Mouse (Mus musculus) stomach, postnatal 0 days (tissue): ENCODE measurements at regions not wholly inside any gene's neighbourhood (a gene's known extent, or its start where the extent isn't known, plus 50 kb on each side); places are given as distances from the start of the nearest gene placed in this dataset.

Experiments
- ATAC-seq: fragments of 200-750 bp; cut with Nextera tagmentation; 2 replicates; pipeline ENCODE4 v1.8.0; 2017; ENCODE audit not compliant: low FRiP score, low TSS enrichment
- DNase-seq: peaks from one replicate; pipeline ENCODE4 v3.0.0-alpha.2; 2016; ENCODE audit warnings: low spot score
- H3K27ac ChIP-seq: fragments of 300-500 bp; sonication (generic); replicated peaks from 2 replicates; pipeline ENCODE4 v1.5.1; 2014; ENCODE audit warnings: mild to moderate bottlenecking, control low read depth
- H3K27me3 ChIP-seq: fragments of 300-500 bp; sonication (generic); 2 replicates; pipeline ENCODE4 v1.6.1; 2014; ENCODE audit warnings: low read length; ENCODE audit not compliant: control insufficient read depth, insufficient read depth
- H3K36me3 ChIP-seq: fragments of 300-500 bp; sonication (generic); 2 replicates; pipeline ENCODE4 v1.6.1; 2014; ENCODE audit warnings: low read length, mixed read lengths; ENCODE audit not compliant: control insufficient read depth, insufficient read depth
- H3K4me1 ChIP-seq: fragments of 300-500 bp; sonication (generic); replicated peaks from 2 replicates; pipeline ENCODE4 v1.6.1; 2014; ENCODE audit warnings: antibody characterized with exemption; ENCODE audit not compliant: control insufficient read depth, insufficient read depth
- H3K4me2 ChIP-seq: fragments of 300-500 bp; sonication (generic); replicated peaks from 2 replicates; pipeline ENCODE4 v1.6.1; 2014; ENCODE audit warnings: low read depth, mild to moderate bottlenecking, control low read depth, moderate library complexity
- H3K4me3 ChIP-seq: fragments of 300-500 bp; sonication (generic); 2 replicates; pipeline ENCODE4 v1.5.1; 2014; ENCODE audit warnings: low read depth, low read length, control low read depth
- H3K9ac ChIP-seq: fragments of 300-500 bp; sonication (generic); 2 replicates; pipeline ENCODE4 v1.6.1; 2014; ENCODE audit warnings: mild to moderate bottlenecking, low read length, control low read depth, mixed read lengths
- H3K9me3 ChIP-seq: fragments of 300-500 bp; sonication (generic); 2 replicates; pipeline ENCODE4 v1.6.1; 2016; ENCODE audit warnings: low read length; ENCODE audit not compliant: control insufficient read depth
- CTCF ChIP-seq: IDR thresholded peaks from 2 replicates; pipeline ENCODE4 v1.5.1; 2016; ENCODE audit warnings: antibody characterized with exemption, low read depth, mild to moderate bottlenecking, moderate library complexity
- EP300 ChIP-seq: optimal IDR thresholded peaks from 2 replicates; pipeline ENCODE3; 2016; ENCODE audit warnings: antibody characterized with exemption
- WGBS: fragments of 180-500 bp; shearing (Covaris S2); extraction: QIAGEN DNeasy Blood & Tissue Kit; methylation state at CpG from one replicate; pipeline ENCODE4 v1.1.7; 2014; 5-methylcytosine and 5-hydroxymethylcytosine counted together

DNA sequence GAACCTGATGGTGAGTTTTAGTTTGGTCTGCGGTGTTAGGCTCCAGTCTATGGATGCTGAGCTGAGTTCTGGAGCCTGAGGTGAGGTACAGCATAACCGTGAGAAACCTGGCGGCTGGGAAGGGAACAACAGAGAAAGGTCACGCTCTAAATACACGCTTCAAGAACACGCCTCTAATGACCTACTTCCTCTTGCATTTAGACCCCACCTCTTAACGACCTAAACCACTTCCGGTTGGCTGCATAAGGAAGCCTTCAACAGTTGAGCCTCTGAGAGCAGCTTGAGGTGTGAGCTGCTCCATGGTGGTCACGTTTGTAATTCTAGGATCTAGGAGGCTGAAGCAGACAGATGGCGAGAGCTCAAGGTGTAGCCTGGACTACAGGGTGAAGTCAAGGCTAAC is 175.8 kb downstream of the Zfp365 start:
- no peak for TF ChIP-seq EP300
- no peak for TF ChIP-seq CTCF
- Histone ChIP-seq H3K4me1 (no peaks in the 10 kb centered on the region), H3K9ac (no peak overlapping the region), H3K9me3 (no peaks in the 10 kb centered on the region), H3K27ac (no peak overlapping the region), H3K36me3 (no peaks in the 10 kb centered on the region), H3K27me3 (no peaks in the 10 kb centered on the region), H3K4me3 (no peak overlapping the region), H3K4me2 (no peak overlapping the region)
- no peak for DNase-seq
- WGBS: 86% methylated on average over 10 of the region's 10 CpGs
- no peak for ATAC-seq

DNA sequence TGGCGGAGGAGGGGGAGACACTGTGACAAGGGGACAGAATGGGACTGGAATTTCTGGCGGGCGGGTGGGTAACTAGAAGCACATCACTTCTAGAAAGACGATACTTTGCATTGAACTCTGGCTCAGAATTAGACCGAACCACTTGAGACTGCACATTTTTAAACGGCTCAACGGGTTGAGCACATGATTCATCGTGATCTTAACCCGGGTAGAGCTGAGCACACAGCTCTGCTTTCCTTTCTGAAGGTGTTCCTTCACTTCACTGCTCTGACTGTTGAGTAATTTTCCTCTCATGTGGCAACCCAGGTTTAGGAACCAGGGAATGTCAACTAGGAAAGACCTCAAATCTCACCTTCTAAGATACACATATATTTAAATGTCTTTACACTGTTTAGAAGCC is 180.9 kb downstream of the Zfp365 start:
- Histone ChIP-seq H3K27me3 (no peaks in the 10 kb centered on the region), H3K27ac (no peak overlapping the region), H3K9me3 (no peaks in the 10 kb centered on the region), H3K4me3 (no peak overlapping the region), H3K4me1 (no peaks in the 10 kb centered on the region), H3K9ac (no peak overlapping the region), H3K4me2 (no peak overlapping the region), H3K36me3 (no peaks in the 10 kb centered on the region)
- TF ChIP-seq EP300: no peak
- TF ChIP-seq CTCF: no peak
- 73% methylated on average over 8 of the region's 9 CpGs for WGBS
- DNase-seq (no peak), ATAC-seq (no peak)

GRCm38 (mm10) chr10:67729271-67729670 is 180.5 kb upstream of the Ado start:
- H3K4me3 ChIP-seq: no peak overlapping the region
- H3K4me2 ChIP-seq: no peak overlapping the region
- WGBS: 38% methylated on average over 6 of the region's 6 CpGs
- ATAC-seq (no peak), DNase-seq (peak; percentile 51)
- no peaks in the 10 kb centered on the region for H3K9me3 ChIP-seq
- no peak overlapping the region for H3K27ac ChIP-seq
- H3K4me1 ChIP-seq: no peaks in the 10 kb centered on the region
- H3K9ac ChIP-seq: no peak overlapping the region
- TF ChIP-seq CTCF: peak; percentile 90
- no peak for TF ChIP-seq EP300
- no peaks in the 10 kb centered on the region for H3K36me3 ChIP-seq
- H3K27me3 ChIP-seq: no peaks in the 10 kb centered on the region

GRCm38 (mm10) chr10:67727580-67727979 is 178.8 kb upstream of the Ado start:
- no peak for ATAC-seq
- no peak for DNase-seq
- Histone ChIP-seq H3K9ac (no peak overlapping the region), H3K27me3 (no peaks in the 10 kb centered on the region), H3K36me3 (no peaks in the 10 kb centered on the region), H3K4me1 (no peaks in the 10 kb centered on the region), H3K27ac (no peak overlapping the region), H3K9me3 (no peaks in the 10 kb centered on the region), H3K4me2 (no peak overlapping the region), H3K4me3 (no peak overlapping the region)
- TF ChIP-seq CTCF (no peak), EP300 (no peak)
- WGBS: 92% methylated on average over 4 of the region's 4 CpGs

DNA sequence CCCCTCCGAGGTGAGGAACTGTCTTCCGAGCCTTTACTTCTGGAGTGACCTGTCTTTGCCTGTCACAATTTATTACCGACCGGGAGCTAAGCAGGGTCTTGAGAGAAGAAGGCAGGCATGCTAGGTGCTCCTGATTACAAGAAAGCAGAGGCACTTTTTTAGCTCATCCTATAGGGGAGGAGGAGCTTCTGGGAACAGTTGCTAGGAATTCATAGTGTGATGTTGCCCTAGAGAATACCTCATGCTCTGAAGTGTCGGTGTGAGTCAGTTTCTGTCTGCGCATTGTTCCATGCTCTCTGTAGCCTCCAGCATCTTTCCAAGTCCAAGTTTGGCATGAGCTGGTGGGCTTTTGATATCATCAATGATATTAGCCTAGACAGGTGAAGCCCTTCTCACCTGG is 178.0 kb upstream of the Ado start:
- Histone ChIP-seq H3K27me3 (no peaks in the 10 kb centered on the region), H3K4me1 (no peaks in the 10 kb centered on the region), H3K9me3 (no peaks in the 10 kb centered on the region), H3K4me3 (no peak overlapping the region), H3K9ac (no peak overlapping the region), H3K27ac (no peak overlapping the region), H3K4me2 (no peak overlapping the region), H3K36me3 (no peaks in the 10 kb centered on the region)
- TF ChIP-seq EP300: no peak
- no peak for TF ChIP-seq CTCF
- no peak for DNase-seq
- ATAC-seq: no peak
- whole genome bisulfite sequencing: 88% methylated on average over 6 of the region's 6 CpGs

DNA sequence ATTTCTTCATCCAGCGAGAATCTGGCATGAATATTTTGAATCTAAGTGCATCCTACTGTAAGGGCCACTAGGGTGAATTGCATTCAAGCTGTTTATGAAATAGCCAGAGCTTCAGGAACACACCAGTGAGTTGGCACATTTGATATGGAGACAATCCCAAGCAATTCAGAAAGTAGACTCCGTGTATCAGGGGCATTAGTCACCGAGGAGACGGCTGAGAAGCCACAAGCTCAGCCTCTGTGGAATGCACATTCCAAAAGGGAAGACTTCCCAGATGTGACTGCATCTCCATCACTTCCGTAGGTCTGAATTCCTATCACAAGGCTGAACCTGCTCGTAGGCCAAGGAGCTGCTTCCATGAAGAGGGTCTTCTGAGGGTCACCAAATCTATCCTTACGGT is 177.6 kb upstream of the Ado start:
- H3K4me1 ChIP-seq: no peaks in the 10 kb centered on the region
- no peak overlapping the region for H3K27ac ChIP-seq
- no peak overlapping the region for H3K9ac ChIP-seq
- ATAC-seq: no peak
- no peaks in the 10 kb centered on the region for H3K9me3 ChIP-seq
- WGBS: 67% methylated on average over 7 of the region's 7 CpGs
- DNase-seq: no peak
- TF ChIP-seq CTCF (no peak), EP300 (no peak)
- H3K4me2 ChIP-seq: no peak overlapping the region
- H3K27me3 ChIP-seq: no peaks in the 10 kb centered on the region
- no peaks in the 10 kb centered on the region for H3K36me3 ChIP-seq
- H3K4me3 ChIP-seq: no peak overlapping the region
